Mouse (Mus musculus): Measurements from ENCODE around the gene Inhbc.

The Inhbc gene

GRCm38 (mm10) chr10:127369834-127370820 is at the start of gene Inhbc:
Gene Inhbc (minus strand): TSS chr10:127370431.
- no peak for DNase-seq

- DNase-seq: no peak
Measured at GRCm38 (mm10) chr10:127414141-127414540, 43.9 kb upstream of the Inhbc start.

- DNase-seq: no peak
Measured at GRCm38 (mm10) chr10:127413585-127413984, 43.4 kb upstream of the Inhbc start.

GRCm38 (mm10) chr10:127412776-127413175 is 42.5 kb upstream of the Inhbc start:
- no peak for DNase-seq

GRCm38 (mm10) chr10:127412101-127412500 is 41.9 kb upstream of the Inhbc start:
- no peak for DNase-seq

GRCm38 (mm10) chr10:127407391-127407790 is 37.2 kb upstream of the Inhbc start:
- DNase-seq: peak in 1 of 2 experiments; percentile 40

- no peak for DNase-seq
Measured at GRCm38 (mm10) chr10:127404701-127405100, 34.5 kb upstream of the Inhbc start.

GRCm38 (mm10) chr10:127391774-127392173 is 21.5 kb upstream of the Inhbc start:
- DNase-seq: no peak

- no peak for DNase-seq
Measured at GRCm38 (mm10) chr10:127381743-127382134, 11.5 kb upstream of the Inhbc start.

GRCm38 (mm10) chr10:127380767-127381742 is 10.8 kb upstream of the Inhbc start:
- DNase-seq: peak; percentile 61 to 62

- peak; percentile 90 to 94 for DNase-seq
Measured at GRCm38 (mm10) chr10:127380251-127380691, 10.0 kb upstream of the Inhbc start, which contains the start of gene R3hdm2. Gene R3hdm2 (plus strand): TSS chr10:127380327.

GRCm38 (mm10) chr10:127379654-127380053 is 9.4 kb upstream of the Inhbc start:
- DNase-seq: no peak

- no peak for DNase-seq
Measured at GRCm38 (mm10) chr10:127377700-127378099, 7.5 kb upstream of the Inhbc start.

GRCm38 (mm10) chr10:127371023-127371422 is 792 bp upstream of the Inhbc start:
- DNase-seq: no peak

- DNase-seq: no peak
Measured at GRCm38 (mm10) chr10:127368273-127368672, 2.0 kb downstream of the Inhbc start.

GRCm38 (mm10) chr10:127367116-127367515 is 3.1 kb downstream of the Inhbc start:
- DNase-seq: no peak

- DNase-seq: no peak
Measured at GRCm38 (mm10) chr10:127360714-127361113, 9.5 kb downstream of the Inhbc start.

GRCm38 (mm10) chr10:127355336-127355735 is 14.9 kb downstream of the Inhbc start:
- DNase-seq: no peak

- no peak for DNase-seq
Measured at GRCm38 (mm10) chr10:127353909-127354895, 16.0 kb downstream of the Inhbc start, which contains the start of gene Inhbe. Gene Inhbe (minus strand): TSS chr10:127354411.

- no peak for DNase-seq
Measured at GRCm38 (mm10) chr10:127352766-127353165, 17.5 kb downstream of the Inhbc start.

GRCm38 (mm10) chr10:127352187-127352586 is 18.0 kb downstream of the Inhbc start:
- no peak for DNase-seq

- DNase-seq: no peak
Measured at GRCm38 (mm10) chr10:127351719-127352118, 18.5 kb downstream of the Inhbc start.
